Mouse (Mus musculus) spleen, adult 2 months (tissue): ENCODE results near the gene Krtap31-2.

Source experiments
- CTCF ChIP-seq: fragments of 200-500 bp; IDR thresholded peaks from 2 replicates; pipeline ENCODE4 v1.5.1; 2011; ENCODE audit warnings: mild to moderate bottlenecking, inconsistent platforms; ENCODE audit not compliant: insufficient read depth, insufficient read length, insufficient replicate concordance; ENCODE audit errors: extremely low read depth
- POLR2A ChIP-seq: fragments of 200-500 bp; IDR thresholded peaks from 2 replicates; pipeline ENCODE4 v1.6.1; 2011; ENCODE audit warnings: low read depth, low read length, inconsistent platforms

DNA sequence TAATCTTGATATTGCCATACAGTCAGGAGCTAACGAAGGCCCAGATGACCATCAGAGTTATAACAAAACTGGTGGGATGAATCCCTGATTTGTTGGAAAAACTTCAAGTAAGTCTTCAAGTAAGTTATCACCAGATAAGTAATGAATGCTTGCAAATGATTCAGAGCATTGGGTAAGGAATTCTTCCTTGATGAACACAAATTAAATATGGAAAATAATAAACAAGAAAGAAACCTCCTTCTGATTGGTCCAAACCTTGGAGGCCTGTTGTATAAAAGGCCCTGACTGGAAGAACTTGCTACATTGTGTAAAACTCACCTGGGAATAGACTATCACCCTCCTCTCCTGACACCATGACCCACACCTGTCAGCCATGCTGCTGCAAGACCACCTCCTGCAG is at the start of gene Krtap31-2:
- no peak for TF ChIP-seq CTCF
- no peak for TF ChIP-seq POLR2A
